Mouse (Mus musculus) hindbrain, embryonic 11.5 days (tissue): Measurements from ENCODE around the gene Akap8l. TPM values are rescaled to one million over a fixed set of nuclear protein-coding genes. Genes with fewer than 3 reads are reported as not detected.

ENCODE experiments used
- ATAC-seq: fragments of 200-750 bp; cut with Nextera tagmentation; 2 replicates; pipeline ENCODE4 v1.8.0; 2017; ENCODE audit warnings: mild to moderate bottlenecking, moderate TSS enrichment, moderate library complexity; ENCODE audit not compliant: low FRiP score
- DNase-seq: peaks from one replicate; pipeline ENCODE4 v3.0.0-alpha.2; 2015; ENCODE audit warnings: low spot score
- H3K27ac ChIP-seq: fragments of 300-500 bp; sonication (generic); 2 replicates; pipeline ENCODE4 v1.5.1; 2014; ENCODE audit warnings: mild to moderate bottlenecking, low read depth, low read length
- H3K27me3 ChIP-seq: fragments of 300-500 bp; sonication (generic); 2 replicates; pipeline ENCODE4 v1.6.1; 2014; ENCODE audit warnings: mild to moderate bottlenecking, low read length, moderate library complexity, mixed read lengths; ENCODE audit not compliant: control insufficient read depth, insufficient read depth
- H3K36me3 ChIP-seq: fragments of 300-500 bp; sonication (generic); 2 replicates; pipeline ENCODE4 v1.6.1; 2014; ENCODE audit warnings: mild to moderate bottlenecking, low read length, moderate library complexity, mixed read lengths; ENCODE audit not compliant: control insufficient read depth, insufficient read depth
- H3K4me1 ChIP-seq: fragments of 300-500 bp; sonication (generic); replicated peaks from 2 replicates; pipeline ENCODE4 v1.6.1; 2014; ENCODE audit warnings: low read length, mixed read lengths; ENCODE audit not compliant: control insufficient read depth, insufficient read depth
- H3K4me2 ChIP-seq: fragments of 300-500 bp; sonication (generic); replicated peaks from 2 replicates; pipeline ENCODE4 v1.6.1; 2014; ENCODE audit warnings: mild to moderate bottlenecking, low read depth, low read length
- H3K4me3 ChIP-seq: fragments of 300-500 bp; sonication (generic); 2 replicates; pipeline ENCODE4 v1.5.1; 2014; ENCODE audit warnings: low read depth, low read length
- H3K9ac ChIP-seq: fragments of 300-500 bp; sonication (generic); 2 replicates; pipeline ENCODE4 v1.6.1; 2014; ENCODE audit warnings: low read depth, low read length
- H3K9me3 ChIP-seq: fragments of 300-500 bp; sonication (generic); 2 replicates; pipeline ENCODE4 v1.6.1; 2016; ENCODE audit warnings: low read length; ENCODE audit not compliant: control insufficient read depth
- WGBS: fragments of 180-500 bp; shearing (Covaris S2); extraction: QIAGEN DNeasy Blood & Tissue Kit; methylation state at CpG from one replicate; pipeline ENCODE4 v1.1.7; 2014; 5-methylcytosine and 5-hydroxymethylcytosine counted together
- polyA plus RNA-seq: library from polyadenylated mRNA; unstranded; fragments of >200 nt; fragmentation: Nextera tagmentation; extraction: Ambion mirVana; gene quantifications from 2 replicates; pipeline ENCODE4 v1.2.1, GENCODE M21; 2014

Gene Akap8l
- polyA plus RNA-seq, 1 experiment from 2014 or later, result 80.1 TPM

DNA sequence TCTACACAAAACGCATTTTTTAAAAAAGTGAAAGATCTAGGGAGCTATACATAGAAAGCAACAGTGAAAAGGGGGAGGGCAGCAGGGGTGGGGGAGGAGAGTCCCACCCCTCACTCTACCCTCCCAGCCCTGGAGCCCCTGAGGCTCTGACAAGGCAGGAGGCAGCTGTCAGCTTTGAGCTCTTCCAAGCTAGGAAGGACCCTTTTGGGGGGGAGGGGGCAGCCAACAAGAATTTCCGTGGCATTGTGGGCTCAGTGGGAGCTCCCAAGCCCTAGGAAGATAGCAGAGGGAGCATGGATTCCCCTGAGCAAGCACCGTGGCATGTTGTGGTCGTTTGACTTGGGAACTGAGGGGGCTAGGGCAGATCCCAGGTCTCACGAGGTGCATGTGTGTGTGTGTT lies 3.8 kb upstream of the Akap8l start:
- Histone ChIP-seq H3K4me1 (no peaks in the 10 kb centered on the region; the same call in 1 of the 2 replicates), H3K27me3 (no peaks in the 10 kb centered on the region), H3K4me3 (no peak overlapping the region), H3K27ac (no peak overlapping the region), H3K4me2 (no peak overlapping the region), H3K9ac (no peak overlapping the region), H3K36me3 (peaks cover 17% of the 10 kb centered on the region), H3K9me3 (no peaks in the 10 kb centered on the region)
- ATAC-seq (no peak), DNase-seq (no peak)
- 65% methylated on average over 5 of the region's 5 CpGs for WGBS

DNA sequence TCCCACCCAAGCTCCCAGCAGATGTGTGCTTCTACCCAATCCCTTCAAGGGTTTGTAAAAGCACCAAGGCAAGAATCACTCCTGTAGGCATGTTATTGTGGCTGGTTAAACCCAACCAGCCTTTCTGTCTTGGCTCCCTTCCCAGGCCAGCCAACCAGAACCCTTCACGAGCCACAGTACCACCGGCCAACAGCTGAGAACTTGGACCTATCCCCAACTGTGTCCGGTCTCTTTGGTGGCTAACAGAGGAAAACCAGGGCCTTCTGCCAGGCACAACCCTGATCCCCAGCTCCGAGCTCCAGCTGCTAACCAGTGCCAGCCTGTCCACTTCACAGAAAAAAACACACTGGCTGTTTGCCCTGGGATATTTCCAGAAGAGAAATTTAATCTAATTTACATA lies 3.3 kb upstream of the Akap8l start:
- H3K36me3 ChIP-seq, result peaks cover 15% of the 10 kb centered on the region
- H3K4me1 ChIP-seq, result no peaks in the 10 kb centered on the region; the same call in 1 of the 2 replicates
- 79% methylated on average over 4 of the region's 4 CpGs for WGBS
- no peaks in the 10 kb centered on the region for H3K9me3 ChIP-seq
- no peak overlapping the region for H3K4me2 ChIP-seq
- ATAC-seq, result no peak
- H3K9ac ChIP-seq, result no peak overlapping the region
- no peak overlapping the region for H3K4me3 ChIP-seq
- H3K27ac ChIP-seq, result no peak overlapping the region
- DNase-seq, result no peak
- H3K27me3 ChIP-seq, result no peaks in the 10 kb centered on the region

GRCm38 (mm10) chr17:32351726-32352125 lies 1.3 kb upstream of the Akap8l start:
- Histone ChIP-seq H3K4me3 (no peak overlapping the region), H3K4me2 (no peak overlapping the region), H3K27me3 (no peaks in the 10 kb centered on the region), H3K36me3 (0 out of 2 replicates have a peak, but pooled peaks cover 2% of the 10 kb centered on the region), H3K9me3 (no peaks in the 10 kb centered on the region), H3K27ac (no peak overlapping the region), H3K9ac (no peak overlapping the region), H3K4me1 (no peaks in the 10 kb centered on the region; the same call in 1 of the 2 replicates)
- ATAC-seq, result no peak
- DNase-seq, result no peak

DNA sequence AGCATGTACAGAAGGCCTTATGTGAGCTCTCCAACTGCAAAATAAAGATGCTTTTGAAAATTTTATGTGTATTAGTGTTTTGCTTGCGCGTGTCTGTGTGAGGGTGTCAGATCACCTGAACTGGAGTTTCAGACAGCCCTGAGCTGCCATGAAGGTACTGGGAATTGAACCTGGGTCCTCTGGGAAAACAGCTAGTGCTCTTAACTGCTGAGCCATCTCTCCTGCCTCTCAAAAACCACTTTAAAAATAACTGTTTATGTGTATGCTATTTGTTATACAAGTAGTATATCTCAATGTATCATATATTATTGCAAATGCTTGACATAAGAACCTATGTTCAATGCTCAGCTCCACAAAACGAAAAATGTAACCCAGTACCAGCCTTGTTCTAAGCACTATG lies 862 bp upstream of the Akap8l start:
- no peak overlapping the region for H3K4me2 ChIP-seq
- no peaks in the 10 kb centered on the region; the same call in 1 of the 2 replicates for H3K4me1 ChIP-seq
- 73% methylated on average over 3 of the region's 3 CpGs for WGBS
- 0 out of 2 replicates have a peak, but pooled peaks cover under 1% of the 10 kb centered on the region for H3K36me3 ChIP-seq
- DNase-seq (no peak), ATAC-seq (no peak)
- no peaks in the 10 kb centered on the region for H3K9me3 ChIP-seq
- peak overlapping the region; percentile 88; the same call in 1 of the 2 replicates for H3K4me3 ChIP-seq
- H3K27ac ChIP-seq, result no peak overlapping the region
- H3K9ac ChIP-seq, result no peak overlapping the region
- H3K27me3 ChIP-seq, result no peaks in the 10 kb centered on the region

DNA sequence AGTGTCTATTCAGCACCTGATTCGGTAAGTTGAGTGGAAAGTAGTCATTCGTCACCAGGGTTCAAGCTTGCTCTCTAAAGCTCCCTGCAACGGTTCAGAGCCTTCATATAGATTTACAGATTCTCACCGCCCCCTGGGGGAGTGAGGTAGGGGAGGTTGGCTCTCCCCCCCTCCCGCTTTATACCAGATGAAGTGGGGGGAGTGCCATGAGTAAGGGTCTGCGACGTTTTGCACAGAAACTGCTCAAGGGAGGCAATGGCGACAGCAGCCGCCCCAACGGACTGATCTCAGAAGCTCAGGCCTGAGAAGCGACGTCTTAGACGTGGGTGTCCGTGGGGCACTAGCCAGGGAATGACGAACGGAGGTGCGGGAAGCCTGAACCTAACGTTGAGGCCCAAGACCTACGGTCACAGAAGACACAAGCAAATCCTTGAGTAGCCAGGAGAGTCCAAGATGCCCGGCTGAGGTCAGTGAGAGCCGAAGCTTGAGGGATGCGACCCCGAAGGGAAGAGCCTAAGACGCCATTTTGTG lies 491 bp downstream of the Akap8l start:
- Histone ChIP-seq H3K36me3 (no peaks in the 10 kb centered on the region), H3K27ac (peak overlapping the region; percentile 76), H3K9me3 (no peaks in the 10 kb centered on the region), H3K4me2 (peak overlapping the region; percentile 82), H3K4me1 (no peaks in the 10 kb centered on the region; the same call in 1 of the 2 replicates), H3K4me3 (peak overlapping the region; percentile 88), H3K9ac (peak overlapping the region; percentile 84), H3K27me3 (no peaks in the 10 kb centered on the region)
- DNase-seq (no peak), ATAC-seq (peak; percentile 48)
- WGBS, result 1% methylated on average over 24 of the region's 24 CpGs

- H3K4me2 ChIP-seq, result peak overlapping the region; percentile 82
- H3K9me3 ChIP-seq, result no peaks in the 10 kb centered on the region
- H3K27ac ChIP-seq, result no peak overlapping the region
- 17% methylated on average over 4 of the region's 4 CpGs for WGBS
- no peaks in the 10 kb centered on the region for H3K27me3 ChIP-seq
- no peaks in the 10 kb centered on the region for H3K36me3 ChIP-seq
- H3K4me1 ChIP-seq, result no peaks in the 10 kb centered on the region; the same call in 1 of the 2 replicates
- H3K9ac ChIP-seq, result peak overlapping the region; percentile 84
- DNase-seq (peak; percentile 63), ATAC-seq (no peak)
- H3K4me3 ChIP-seq, result peak overlapping the region; percentile 88
These were observed 1.2 kb downstream of the Akap8l start for GRCm38 (mm10) chr17:32349037-32349732.

GRCm38 (mm10) chr17:32348406-32348805 lies 2.0 kb downstream of the Akap8l start:
- H3K4me1 ChIP-seq, result no peaks in the 10 kb centered on the region; the same call in 1 of the 2 replicates
- no peaks in the 10 kb centered on the region for H3K36me3 ChIP-seq
- ATAC-seq (no peak), DNase-seq (no peak)
- WGBS, result 93% methylated on average over 2 of the region's 2 CpGs
- H3K27ac ChIP-seq, result no peak overlapping the region
- no peaks in the 10 kb centered on the region for H3K27me3 ChIP-seq
- no peak overlapping the region for H3K4me3 ChIP-seq
- H3K9ac ChIP-seq, result no peak overlapping the region
- H3K4me2 ChIP-seq, result no peak overlapping the region
- no peaks in the 10 kb centered on the region for H3K9me3 ChIP-seq

DNA sequence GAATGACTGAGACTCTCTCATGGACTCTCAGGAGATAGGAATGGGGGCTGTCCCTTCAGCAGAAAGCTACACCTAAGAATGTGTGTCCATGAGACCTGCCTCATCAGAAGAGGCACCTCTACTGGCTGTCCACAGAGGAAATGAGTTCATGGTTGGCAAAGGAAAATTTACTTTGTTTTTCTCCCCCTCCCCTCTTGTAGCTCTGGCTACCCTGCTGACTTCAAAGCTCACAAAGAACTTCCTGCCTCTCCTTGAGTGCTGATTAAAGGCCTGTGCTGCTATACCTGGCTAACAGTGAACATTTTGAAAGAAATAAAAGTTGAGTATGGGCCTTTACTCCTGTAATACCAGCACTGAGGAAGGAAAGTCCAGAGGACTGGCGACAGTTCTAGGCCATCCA lies 9.3 kb downstream of the Akap8l start:
- WGBS, result 97% methylated on average over 1 of the region's 1 CpGs
- Histone ChIP-seq H3K4me1 (no peaks in the 10 kb centered on the region), H3K36me3 (peaks cover 2% of the 10 kb centered on the region; the same call in 1 of the 2 replicates), H3K27ac (no peak overlapping the region), H3K4me3 (no peak overlapping the region), H3K27me3 (no peaks in the 10 kb centered on the region), H3K9ac (no peak overlapping the region), H3K4me2 (no peak overlapping the region), H3K9me3 (no peaks in the 10 kb centered on the region)
- ATAC-seq, result no peak
- DNase-seq, result no peak

- Histone ChIP-seq H3K4me2 (no peak overlapping the region), H3K4me3 (no peak overlapping the region), H3K27ac (no peak overlapping the region), H3K36me3 (peaks cover 11% of the 10 kb centered on the region), H3K27me3 (no peaks in the 10 kb centered on the region), H3K9me3 (no peaks in the 10 kb centered on the region), H3K4me1 (no peaks in the 10 kb centered on the region), H3K9ac (no peak overlapping the region)
- 77% methylated on average over 1 of the region's 1 CpGs for WGBS
- DNase-seq, result no peak
- no peak for ATAC-seq
These were observed 10.3 kb downstream of the Akap8l start for GRCm38 (mm10) chr17:32340110-32340509.
